Mouse (Mus musculus): ENCODE results near the gene Gm28434. TPM values are rescaled to one million over a fixed set of nuclear protein-coding genes. Genes with fewer than 3 reads are reported as not detected.

Gm28434 gene
- not detected for total RNA-seq (2021)
- long read RNA-seq, experiment 1: 0 reads
- long read RNA-seq, experiment 2: 0 reads

GRCm38 (mm10) chr5:87969201-87969600 is at the start of gene Gm28434, which contains the start of gene 2310003L06Rik:
Gm28434 (plus strand) TSS chr5:87969517.
2310003L06Rik (plus strand) TSS chr5:87969459.
- no peak for DNase-seq (ENCODE audit: low spot score)

GRCm38 (mm10) chr5:87925372-87925771 is 43.9 kb upstream of the Gm28434 start, which contains the start of gene Csn3:
Csn3 (plus strand) TSS chr5:87925579.
- DNase-seq (ENCODE audit: low spot score): no peak

- no peak for DNase-seq (ENCODE audit: low spot score)
These were observed 37.7 kb upstream of the Gm28434 start for GRCm38 (mm10) chr5:87931603-87932002.

GRCm38 (mm10) chr5:87940752-87941151 is 28.6 kb upstream of the Gm28434 start:
- DNase-seq (ENCODE audit: low spot score): no peak

GRCm38 (mm10) chr5:87942515-87942914 is 26.8 kb upstream of the Gm28434 start:
- DNase-seq (ENCODE audit: low spot score): no peak

- no peak for DNase-seq (ENCODE audit: low spot score)
These were observed 17.5 kb upstream of the Gm28434 start for GRCm38 (mm10) chr5:87951836-87952235.

- no peak for DNase-seq (ENCODE audit: low spot score)
These were observed 9.8 kb downstream of the Gm28434 start, which contains the start of gene Cabs1 for GRCm38 (mm10) chr5:87979139-87979538. Cabs1 (plus strand) TSS chr5:87979439.

GRCm38 (mm10) chr5:87982468-87983214 is 13.3 kb downstream of the Gm28434 start:
- DNase-seq (ENCODE audit: low spot score): no peak

- no peak for DNase-seq (ENCODE audit: low spot score)
These were observed 32.9 kb downstream of the Gm28434 start, which contains the start of gene Smr3a for GRCm38 (mm10) chr5:88002249-88002648. Smr3a (plus strand) TSS chr5:88002549.

- no peak for DNase-seq (ENCODE audit: low spot score)
These were observed 35.9 kb downstream of the Gm28434 start for GRCm38 (mm10) chr5:88005241-88005640.

Other genes with a start within 250 kb of the Gm28434 start
- gene Csn1s2a, start 194.9 kb upstream of the Gm28434 start, total RNA-seq (2021): not detected
- gene Csn1s2b, start 161.4 kb upstream of the Gm28434 start, total RNA-seq (2021): not detected
- not detected for gene Prr27, start 143.8 kb upstream of the Gm28434 start, total RNA-seq (2021)
- gene Odam, start 84.5 kb upstream of the Gm28434 start, total RNA-seq (2021): not detected
- not detected for gene Csn3, start 43.9 kb upstream of the Gm28434 start, total RNA-seq (2021)
- gene 2310003L06Rik, start 58 bp upstream of the Gm28434 start, total RNA-seq (2021): not detected
- not detected for gene Cabs1, start 9.9 kb downstream of the Gm28434 start, total RNA-seq (2021)
- not detected for gene Smr3a, start 33.0 kb downstream of the Gm28434 start, total RNA-seq (2021)
- gene Smr2, start 117.0 kb downstream of the Gm28434 start, total RNA-seq (2021): not detected
- gene Gm11116, start 142.0 kb downstream of the Gm28434 start, total RNA-seq (2021): not detected
- gene Gm11115, start 184.6 kb downstream of the Gm28434 start, total RNA-seq (2021): not detected